Mouse (Mus musculus) layer of hippocampus, adult 2 months (tissue): ENCODE measurements around the gene Tmem62. TPM values are rescaled to one million over a fixed set of nuclear protein-coding genes. Genes with fewer than 3 reads are reported as not detected.
"Not testable (repeated sequence)": the region's sequence is repeated elsewhere in the genome, so short reads cannot be mapped to it uniquely, and the experiment has no call there.

Source experiments
- DNase-seq, 2 experiments: peaks; one replicate each; pipeline ENCODE4 v3.0.0; 2022; ENCODE audit warnings: low spot score in 2 of 2
- H3K27ac ChIP-seq: fragments of 200-600 bp; 2 replicates; pipeline ENCODE4 v1.8.1; 2022
- H3K4me3 ChIP-seq: fragments of 200-600 bp; 2 replicates; pipeline ENCODE4 v1.8.1; 2022; ENCODE audit warnings: mild to moderate bottlenecking
- CTCF ChIP-seq: fragments of 200-600 bp; conservative IDR thresholded peaks from 2 replicates; pipeline ENCODE4 v1.8.1; 2022; ENCODE audit warnings: antibody characterized with exemption, mild to moderate bottlenecking, moderate library complexity
- total RNA-seq, 2 experiments: library from RNA; stranded (reverse); gene quantifications; 2 replicates each; pipeline ENCODE4 v1.2.3; 2021

Gene Tmem62
- total RNA-seq, 2 experiments from 2014 or later, result 26.2 to 26.6 TPM

GRCm38 (mm10) chr2:121007925-121008663, 31.3 kb downstream of the Tmem62 start, which contains the start of gene Ccndbp1:
Gene Ccndbp1, plus strand, starts transcription at chr2:121008403.
- peak; percentile 81 to 86 for DNase-seq
- Histone ChIP-seq H3K4me3 (peak within 1 kb of the TSS; percentile 79), H3K27ac (peak within 1 kb of the TSS; percentile 85)
- TF ChIP-seq CTCF, result no peak

- H3K4me3 ChIP-seq, result peak overlapping the region; percentile 79
- no peak for TF ChIP-seq CTCF
Measured at GRCm38 (mm10) chr2:121008664-121009007, 31.8 kb downstream of the Tmem62 start.

DNA sequence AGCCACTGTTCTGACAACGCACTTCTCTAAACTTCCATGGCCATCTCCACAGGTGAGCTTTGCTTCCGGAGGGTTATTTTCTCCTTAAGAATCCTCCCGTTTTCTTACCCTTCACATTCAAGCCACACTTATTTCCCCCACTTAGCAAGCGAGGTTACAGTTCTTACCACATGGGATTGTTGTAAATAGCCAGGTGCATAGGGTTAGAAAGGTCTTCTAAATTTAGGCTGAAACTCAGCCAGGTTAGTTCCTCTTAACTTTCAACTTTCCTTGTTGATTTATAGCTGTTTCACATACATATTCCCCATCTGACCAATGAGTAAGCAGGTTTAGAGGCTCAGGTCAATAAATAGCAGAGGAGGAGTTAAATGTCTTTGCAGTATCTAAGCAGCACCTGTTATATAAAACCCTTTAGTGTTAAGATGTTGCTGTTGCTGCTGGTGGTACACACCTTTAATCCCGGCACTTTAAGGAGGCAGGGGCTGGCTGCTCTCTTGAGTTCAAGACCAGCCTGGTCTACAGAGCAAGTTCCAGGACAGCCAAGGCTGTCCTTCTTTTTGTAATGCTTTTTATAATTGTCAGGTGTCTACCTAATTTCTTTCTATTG, 32.4 kb downstream of the Tmem62 start:
- no peak for DNase-seq
- TF ChIP-seq CTCF, result no peak
- Histone ChIP-seq H3K27ac (0 out of 2 replicates have a peak overlapping the region, but pooled peaks have one; percentile 85), H3K4me3 (peak overlapping the region; percentile 79)

More at GRCm38 (mm10) chr2:121008664-121009007, 31.8 kb downstream of the Tmem62 start:
- H3K27ac ChIP-seq, result peak overlapping the region; percentile 85
- DNase-seq, result no peak

- Histone ChIP-seq H3K4me3 (no peak overlapping the region), H3K27ac (no peak overlapping the region)
- no peak for DNase-seq
- no peak for TF ChIP-seq CTCF
Measured at GRCm38 (mm10) chr2:121012676-121013075, 35.9 kb downstream of the Tmem62 start.

GRCm38 (mm10) chr2:121015507-121015906, 38.7 kb downstream of the Tmem62 start:
- no peak for TF ChIP-seq CTCF
- DNase-seq, result no peak
- no peak overlapping the region for H3K27ac ChIP-seq
- no peak overlapping the region for H3K4me3 ChIP-seq

DNA sequence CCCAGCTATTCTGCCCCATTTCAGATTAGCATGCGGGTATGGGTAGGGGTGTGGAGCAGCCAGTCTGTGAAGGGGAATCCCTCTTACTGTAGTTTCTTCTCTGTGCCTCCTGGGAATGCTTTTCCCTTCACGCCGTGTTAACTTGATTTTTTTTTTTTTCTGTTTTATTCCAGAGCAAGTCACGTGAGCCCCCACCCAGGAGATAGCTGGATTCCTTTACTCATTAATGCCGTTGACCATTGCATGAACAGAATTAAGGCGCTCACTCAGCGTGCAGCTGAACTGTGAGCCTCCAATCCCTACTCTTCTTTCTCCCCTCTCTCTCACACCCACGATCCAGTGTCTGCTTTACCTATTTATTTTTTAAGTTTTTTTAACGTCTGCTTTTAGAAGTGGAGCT, 39.4 kb downstream of the Tmem62 start:
- no peak for TF ChIP-seq CTCF
- H3K27ac ChIP-seq, result no peak overlapping the region

GRCm38 (mm10) chr2:121017151-121017550, 40.3 kb downstream of the Tmem62 start:
- no peak for DNase-seq
- TF ChIP-seq CTCF, result no peak

More for the DNA sequence above, 39.4 kb downstream of the Tmem62 start:
- no peak for DNase-seq
- no peak overlapping the region for H3K4me3 ChIP-seq

DNA sequence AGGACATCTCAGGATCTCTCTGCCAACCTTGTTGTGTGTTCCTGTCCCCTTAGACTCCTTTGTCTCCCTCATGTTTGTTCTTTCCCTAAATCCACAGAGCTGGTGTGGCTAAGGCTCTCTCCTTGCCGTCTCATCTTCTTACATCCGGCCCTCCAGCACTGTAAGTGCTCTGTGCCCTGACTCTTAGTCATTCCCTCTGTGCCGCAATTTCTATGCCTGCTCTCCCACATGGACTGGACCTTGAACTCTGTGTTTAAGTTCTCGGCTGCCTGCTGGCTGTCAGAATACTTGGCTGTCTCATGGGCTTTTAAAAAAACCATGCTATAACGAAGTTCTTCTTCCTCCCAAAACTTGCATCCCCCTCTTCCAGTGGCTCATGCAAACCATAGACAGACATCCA, 46.1 kb downstream of the Tmem62 start:
- no peak for DNase-seq
- H3K4me3 ChIP-seq, result no peak overlapping the region
- TF ChIP-seq CTCF, result no peak

More at GRCm38 (mm10) chr2:121017151-121017550, 40.3 kb downstream of the Tmem62 start:
- Histone ChIP-seq H3K4me3 (no peak overlapping the region), H3K27ac (no peak overlapping the region)

DNA sequence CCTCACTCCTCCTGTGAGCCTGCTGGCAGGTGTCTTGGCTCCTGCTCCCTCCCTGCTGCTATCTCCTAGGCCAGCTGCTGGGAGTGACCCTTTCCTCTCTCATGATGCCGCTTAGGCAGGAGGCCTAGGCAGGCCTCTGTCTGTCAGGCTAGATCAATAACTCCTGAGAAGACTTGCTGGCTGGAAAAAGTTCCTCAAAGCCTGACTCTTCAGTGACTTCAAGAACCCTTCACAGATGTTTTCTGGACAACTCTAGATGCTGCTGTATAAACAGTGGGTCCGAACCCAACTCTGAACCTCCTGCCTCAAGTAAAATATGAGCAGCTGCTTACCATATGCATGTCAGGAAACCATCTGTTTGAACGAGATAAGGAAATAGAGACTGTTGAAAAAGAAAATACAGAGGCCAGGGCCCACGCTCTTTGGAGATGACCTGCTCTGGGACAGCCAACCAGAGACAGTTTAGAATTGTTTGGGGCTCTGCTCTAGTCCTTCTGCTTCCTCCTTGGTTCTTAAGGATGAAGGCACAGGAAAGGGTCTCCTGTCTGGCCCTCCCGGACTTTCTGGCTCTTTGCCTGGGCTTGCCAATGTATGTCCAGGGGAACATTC, 60.0 kb downstream of the Tmem62 start, which contains the start of gene Epb42:
Gene Epb42, minus strand, starts transcription at position 340 of the 609 bp plus-strand sequence.
- Histone ChIP-seq H3K27ac (no peak within 1 kb of the TSS), H3K4me3 (no peak within 1 kb of the TSS)
- TF ChIP-seq CTCF, result no peak
- no peak for DNase-seq

More for the DNA sequence above, 46.1 kb downstream of the Tmem62 start:
- H3K27ac ChIP-seq, result no peak overlapping the region

DNA sequence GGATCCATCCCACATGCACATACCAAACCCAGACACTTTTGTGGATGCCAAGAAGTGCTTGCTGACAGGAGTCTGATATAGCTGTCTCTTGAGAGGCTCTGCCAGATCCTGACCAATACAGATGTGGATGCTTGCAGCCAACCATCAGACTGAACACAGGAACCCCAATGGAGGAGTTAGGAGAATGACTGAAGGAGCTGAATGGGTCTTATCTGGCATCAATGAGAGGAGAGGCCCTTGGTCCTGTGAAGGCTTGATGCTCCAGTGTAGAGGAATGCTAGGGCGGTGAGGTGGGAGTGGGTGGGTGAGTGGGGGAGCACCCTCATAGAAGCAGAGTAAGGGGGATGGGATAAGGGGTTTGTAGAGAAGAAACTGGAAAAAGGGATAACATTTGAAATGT, 62.0 kb downstream of the Tmem62 start:
- not testable (repeated sequence) for H3K27ac ChIP-seq, H3K4me3 ChIP-seq, DNase-seq

DNA sequence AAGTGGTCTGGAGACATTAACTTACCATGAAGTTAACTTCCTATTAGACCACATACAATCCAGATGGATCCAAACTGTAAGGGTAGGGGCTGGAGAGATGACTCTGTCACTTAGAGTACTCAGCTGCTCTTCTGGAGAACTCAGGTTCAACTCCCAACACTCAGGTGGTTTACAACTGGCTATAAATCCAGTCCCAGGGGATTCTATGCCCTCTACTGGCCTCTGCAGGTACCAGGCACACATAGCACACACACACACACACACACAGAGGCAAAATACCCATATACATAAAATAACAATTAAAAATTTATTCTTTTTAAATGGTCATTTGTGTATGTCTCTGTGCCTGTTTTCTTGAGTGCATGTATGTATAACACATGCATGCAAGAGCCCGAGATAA, 62.6 kb downstream of the Tmem62 start:
- TF ChIP-seq CTCF, result no peak
- DNase-seq, result no peak
- H3K4me3 ChIP-seq, result no peak overlapping the region
- no peak overlapping the region for H3K27ac ChIP-seq

DNA sequence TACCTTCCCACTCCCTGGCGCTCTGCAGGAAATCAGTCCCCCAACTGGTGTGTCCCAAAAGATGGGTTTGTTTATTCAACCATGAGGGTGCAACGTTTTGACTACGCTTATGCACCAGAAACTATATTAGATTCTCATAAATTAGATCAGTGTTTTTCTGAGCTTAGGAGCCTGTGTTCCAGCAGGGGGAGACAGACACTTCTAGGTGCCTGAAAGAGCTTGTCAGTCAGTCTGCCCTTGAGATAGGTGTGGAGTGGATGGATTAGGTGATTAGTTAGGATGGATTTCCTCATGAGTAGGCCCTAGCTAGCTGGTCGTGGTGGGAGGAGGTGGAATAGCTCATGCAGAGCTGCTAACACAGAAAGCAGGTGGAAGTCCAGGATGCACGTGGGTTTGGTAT, 64.3 kb downstream of the Tmem62 start:
- Histone ChIP-seq H3K4me3 (no peak overlapping the region), H3K27ac (no peak overlapping the region)
- TF ChIP-seq CTCF, result peak; percentile 83
- DNase-seq, result peak; percentile 18 to 38

DNA sequence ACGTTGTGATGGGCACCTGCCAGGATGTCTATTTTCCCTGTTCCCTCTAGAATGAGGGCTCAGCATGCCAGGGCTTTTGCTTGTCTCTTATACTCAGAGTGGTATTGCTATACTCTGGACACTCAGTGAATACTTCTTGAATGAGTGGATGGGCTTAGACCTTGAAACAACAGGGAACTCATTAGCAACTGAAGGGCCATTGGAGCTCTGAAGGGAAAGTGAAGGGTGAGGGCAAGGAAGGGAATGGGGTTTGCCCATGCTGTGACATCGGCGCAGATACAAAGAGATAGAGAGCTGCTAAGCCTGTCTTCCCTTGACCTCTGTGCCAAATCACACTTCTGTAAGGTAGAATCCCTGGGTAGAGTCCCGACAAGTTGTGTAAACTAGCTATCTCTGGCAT, 68.8 kb downstream of the Tmem62 start:
- H3K27ac ChIP-seq, result no peak overlapping the region
- DNase-seq, result no peak
- no peak for TF ChIP-seq CTCF
- H3K4me3 ChIP-seq, result no peak overlapping the region

DNA sequence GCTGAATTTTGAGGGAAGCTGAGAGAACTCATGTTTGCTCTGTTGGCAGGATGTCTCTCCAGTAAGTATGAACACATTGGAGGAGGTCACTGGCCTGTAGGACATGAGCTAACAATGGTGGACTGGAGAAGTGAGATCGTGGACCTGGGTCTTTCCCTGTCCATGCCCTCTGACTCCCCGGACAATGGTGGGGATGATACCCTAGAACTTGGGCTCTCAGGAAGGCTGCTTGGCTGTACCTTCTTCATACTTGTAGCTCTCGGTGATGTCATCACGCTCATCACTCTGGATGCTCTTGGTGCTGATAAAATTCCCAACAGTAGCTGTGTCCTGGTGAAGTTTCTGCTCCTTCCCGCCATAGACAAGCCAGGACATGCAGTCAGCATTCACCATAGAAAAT, 75.4 kb downstream of the Tmem62 start:
- no peak for TF ChIP-seq CTCF
- Histone ChIP-seq H3K4me3 (no peak overlapping the region), H3K27ac (no peak overlapping the region)
- no peak for DNase-seq
